Mouse (Mus musculus) duodenum, adult 2 months (tissue): ENCODE results near the gene Rexo2. TPM values are rescaled to one million over a fixed set of nuclear protein-coding genes. Genes with fewer than 3 reads are reported as not detected.

Source experiments
- polyA plus RNA-seq: library from polyadenylated mRNA; depleted of rRNA; stranded (reverse); fragments of >200 nt; gene quantifications from 2 replicates; pipeline ENCODE4 v1.2.3, GENCODE M21; 2012; ENCODE audit warnings: low replicate concordance; rRNA removed

Rexo2 gene
- 18.7 and 29.5 TPM in 2 replicates for polyA plus RNA-seq

GRCm38 (mm10) chr9:48480411-48481213 lies at the start of gene Rexo2:
Gene Rexo2 (minus strand): TSS chr9:48480623.

GRCm38 (mm10) chr9:48494817-48495547 lies 14.6 kb upstream of the Rexo2 start, which contains the start of the genes Rbm7 and Gm5617:
Gene Rbm7 (minus strand): TSS chr9:48495299.
Gene Gm5617 (plus strand): TSS chr9:48495442.

Other genes starting within 250 kb of the Rexo2 start
- gene Nxpe2, start 127.2 kb downstream of the Rexo2 start, polyA plus RNA-seq = not detected in 2 replicates
- gene Rbm7, start 14.7 kb upstream of the Rexo2 start, polyA plus RNA-seq = 5.2 and 5.6 TPM in 2 replicates
- gene Gm5617, start 14.8 kb upstream of the Rexo2 start, polyA plus RNA-seq = 75.7 and 99.2 TPM in 2 replicates
- 0.28 and 0.63 TPM in 2 replicates for gene Nnmt, start 124.5 kb upstream of the Rexo2 start, polyA plus RNA-seq